Mouse (Mus musculus) duodenum, adult 2 months (tissue): ENCODE measurements around the gene Vmn1r196. TPM values are rescaled to one million over a fixed set of nuclear protein-coding genes. Genes with fewer than 3 reads are reported as not detected.

Source experiments
- polyA plus RNA-seq: library from polyadenylated mRNA; depleted of rRNA; stranded (reverse); fragments of >200 nt; gene quantifications from 2 replicates; pipeline ENCODE4 v1.2.3, GENCODE M21; 2012; ENCODE audit warnings: low replicate concordance; rRNA removed

Gene Vmn1r196
- polyA plus RNA-seq: not detected in 2 replicates

DNA sequence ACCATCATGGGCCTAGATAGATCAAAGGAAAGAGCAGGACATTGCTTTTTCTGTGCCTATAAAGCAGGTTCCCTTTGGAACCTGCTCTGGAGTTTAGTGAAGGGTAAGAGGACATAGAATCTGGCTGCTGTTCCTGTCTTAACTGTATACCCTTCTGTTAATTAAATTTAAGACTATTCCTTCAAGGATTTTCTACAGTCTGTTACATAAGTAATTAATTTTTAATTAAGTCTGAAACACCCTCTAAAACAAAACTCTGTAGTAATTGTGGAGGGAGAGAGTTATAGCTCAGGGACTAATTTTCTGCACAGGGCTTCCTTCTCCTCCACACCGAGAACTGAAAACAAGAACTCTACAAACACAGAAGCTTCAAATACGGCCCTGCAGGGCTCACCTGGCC lies at the start of gene Vmn1r196:
Gene Vmn1r196, plus strand, starts transcription at position 301 of the 400 bp plus-strand sequence.

GRCm38 (mm10) chr13:22243915-22244314 lies 45.8 kb upstream of the Vmn1r196 start, which contains the start of gene Vmn1r194:
Gene Vmn1r194 (plus strand): TSS chr13:22244215.

DNA sequence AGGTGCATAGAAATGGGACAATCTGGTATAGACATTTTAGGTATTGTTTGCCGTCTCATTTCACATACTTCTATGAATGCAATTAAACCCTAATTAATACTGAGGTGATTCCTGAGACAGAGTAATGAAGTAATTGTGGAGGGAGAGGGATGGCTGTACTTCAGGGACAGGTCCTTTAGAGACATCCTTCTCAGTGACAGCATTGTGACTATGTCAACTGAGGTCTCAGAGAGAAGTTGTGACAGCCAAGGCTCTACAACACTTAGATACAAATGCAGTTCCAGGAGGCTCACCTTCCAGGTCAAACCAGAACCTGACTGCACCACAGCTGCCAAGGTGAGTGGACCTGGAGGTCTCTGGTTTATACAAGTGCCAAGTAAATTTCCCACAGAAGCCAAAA lies 19.5 kb upstream of the Vmn1r196 start, which contains the start of gene Vmn1r195:
Gene Vmn1r195, plus strand, starts transcription at position 301 of the 400 bp plus-strand sequence.

DNA sequence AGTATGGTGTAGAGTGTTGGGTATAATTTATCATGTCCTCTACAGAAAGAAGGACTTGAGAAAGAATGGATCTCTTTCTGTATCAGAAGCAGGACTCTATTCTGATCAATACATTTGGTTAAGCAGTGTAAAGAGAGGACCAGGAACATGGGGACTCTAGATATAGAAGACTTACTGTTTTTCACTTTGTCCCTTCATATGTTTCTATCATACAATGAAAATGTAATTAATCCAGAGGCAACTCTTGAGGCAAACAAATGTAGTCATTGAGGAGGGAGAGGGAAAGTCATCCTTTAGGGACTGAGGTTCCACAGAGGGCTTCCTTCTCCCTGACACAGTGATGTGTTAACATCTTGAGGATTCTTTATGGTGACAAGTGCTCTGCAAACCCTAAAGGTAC lies 34.6 kb downstream of the Vmn1r196 start, which contains the start of gene Vmn1r197:
Gene Vmn1r197, plus strand, starts transcription at position 301 of the 400 bp plus-strand sequence.

Other genes with a start within 250 kb of the Vmn1r196 start
- gene Hist1h4i, start 248.6 kb upstream of the Vmn1r196 start, polyA plus RNA-seq: 4.0 and 9.6 TPM in 2 replicates
- 6.2 and 30.8 TPM in 2 replicates for gene Hist1h2ag, start 247.0 kb upstream of the Vmn1r196 start, polyA plus RNA-seq
- gene Hist1h2bj, start 246.7 kb upstream of the Vmn1r196 start, polyA plus RNA-seq: 19.4 and 20.7 TPM in 2 replicates
- gene Vmn1r188, start 205.5 kb upstream of the Vmn1r196 start, polyA plus RNA-seq: not detected in 2 replicates
- gene Vmn1r189, start 184.1 kb upstream of the Vmn1r196 start, polyA plus RNA-seq: not detected in 2 replicates
- gene Vmn1r191, start 106.0 kb upstream of the Vmn1r196 start, polyA plus RNA-seq: not detected in 2 replicates
- not detected in 2 replicates for gene Vmn1r192, start 98.8 kb upstream of the Vmn1r196 start, polyA plus RNA-seq
- not detected in 2 replicates for gene Vmn1r193, start 66.8 kb upstream of the Vmn1r196 start, polyA plus RNA-seq
- gene Vmn1r194, start 45.7 kb upstream of the Vmn1r196 start, polyA plus RNA-seq: not detected in 2 replicates
- gene Vmn1r195, start 19.4 kb upstream of the Vmn1r196 start, polyA plus RNA-seq: not detected in 2 replicates
- gene Vmn1r197, start 34.7 kb downstream of the Vmn1r196 start, polyA plus RNA-seq: not detected in 2 replicates
- not detected in 2 replicates for gene Vmn1r198, start 60.4 kb downstream of the Vmn1r196 start, polyA plus RNA-seq
- gene Vmn1r199, start 89.9 kb downstream of the Vmn1r196 start, polyA plus RNA-seq: not detected in 2 replicates
- gene Vmn1r200, start 100.5 kb downstream of the Vmn1r196 start, polyA plus RNA-seq: not detected in 2 replicates
- not detected in 2 replicates for gene Vmn1r201, start 182.0 kb downstream of the Vmn1r196 start, polyA plus RNA-seq
- gene Vmn1r202, start 215.5 kb downstream of the Vmn1r196 start, polyA plus RNA-seq: not detected in 2 replicates
- not detected in 2 replicates for gene Vmn1r203, start 228.2 kb downstream of the Vmn1r196 start, polyA plus RNA-seq